ENCODE assay signal across 17 mouse cellular contexts in the genomic region with DNA sequence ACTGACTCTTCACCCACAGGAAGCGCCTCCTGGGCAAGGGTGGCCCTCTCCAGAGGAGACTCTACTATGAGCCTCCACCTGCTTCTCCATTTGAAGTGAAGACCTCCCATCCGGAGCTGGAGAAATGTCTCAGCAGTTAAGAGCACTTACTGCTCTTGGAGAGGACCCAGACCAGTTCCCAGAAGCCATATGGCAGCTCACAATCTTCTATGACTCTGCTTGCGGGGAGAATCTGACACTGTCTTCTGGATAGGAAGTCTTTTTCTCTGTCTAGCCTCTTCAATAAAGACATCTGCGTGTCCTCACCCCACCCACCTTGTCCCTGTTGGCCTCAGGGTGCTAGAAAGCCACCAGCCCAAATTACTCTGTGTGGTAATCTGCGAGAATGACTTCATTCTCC. TPM values are rescaled to one million over a fixed set of nuclear protein-coding genes. Genes with fewer than 3 reads are reported as not detected.
DNase-seq lines count a peak whose midpoint lies in the region; ATAC-seq and TF ChIP-seq lines count a peak whose summit lies in the region.
"Had no signal": no experiment of that assay in that cellular context is flagged by ENCODE, and none has a peak within 500 bp of the region (broad histone marks: within the 10 kb centered on the region; RNA-seq: fewer than 3 reads in every experiment).

No protein-coding gene starts in this region.

- no peaks in the 10 kb centered on the region for H3K36me3 ChIP-seq in kidney, adult 2 months (ENCODE audit: control insufficient read depth, insufficient read depth, low read length)
- peaks cover 38% of the 10 kb centered on the region for H3K36me3 ChIP-seq in E14TG2a.4 (ENCODE audit: insufficient read depth, low read length)
- no peaks in the 10 kb centered on the region for H3K36me3 ChIP-seq in heart, embryonic 16.5 days (ENCODE audit: control insufficient read depth, insufficient read depth)
- H3K36me3 ChIP-seq: kidney, embryonic 15.5 days; liver, embryonic 15.5 days; midbrain, embryonic 13.5 days; neural tube, embryonic 12.5 days had no signal

- ATAC-seq in heart, embryonic 16.5 days (replicated peaks; ENCODE audit: extremely low read depth, insufficient read depth, low FRiP score) = no peak
- ATAC-seq: hindbrain, postnatal 0 days; midbrain, embryonic 13.5 days had no signal

- peaks cover 59% of the 10 kb centered on the region for H3K4me1 ChIP-seq in kidney, adult 2 months (ENCODE audit: control insufficient read depth, insufficient read depth, low read length)
- H3K4me1 ChIP-seq in E14TG2a.4 (replicated peaks; ENCODE audit: low read depth, low read length) = peaks cover 91% of the 10 kb centered on the region
- H3K4me1 ChIP-seq in heart, embryonic 16.5 days (ENCODE audit: control insufficient read depth, insufficient read depth, low read length) = peaks cover 80% of the 10 kb centered on the region

- WGBS in kidney, adult 2 months = 63% methylated on average over 5 of the region's 5 CpGs
- WGBS in heart, embryonic 16.5 days = 69% methylated on average over 5 of the region's 5 CpGs

- H3K4me3 ChIP-seq in kidney, adult 2 months (ENCODE audit: insufficient read depth, low read depth, low read length) = no peak overlapping the region
- H3K4me3 ChIP-seq in E14TG2a.4 (replicated peaks; ENCODE audit: low read length) = peak overlapping the region; percentile 70
- H3K4me3 ChIP-seq in heart, embryonic 16.5 days (ENCODE audit: low read length) = no peak overlapping the region
- H3K4me3 ChIP-seq: kidney, embryonic 15.5 days; liver, embryonic 15.5 days; midbrain, embryonic 13.5 days; neural tube, embryonic 12.5 days had no signal

- H3K27me3 ChIP-seq in kidney, adult 2 months (replicated peaks; ENCODE audit: control insufficient read depth, insufficient read depth, low read length) = no peaks in the 10 kb centered on the region
- H3K27me3 ChIP-seq in E14TG2a.4 (ENCODE audit: insufficient read depth, low read length) = no peaks in the 10 kb centered on the region
- H3K27me3 ChIP-seq in heart, embryonic 16.5 days (ENCODE audit: control insufficient read depth, insufficient read depth, low read length) = no peaks in the 10 kb centered on the region
- H3K27me3 ChIP-seq: kidney, embryonic 15.5 days had no signal

- peak overlapping the region; percentile 33; the same call in 1 of the 2 replicates for H3K27ac ChIP-seq in kidney, adult 2 months (ENCODE audit: insufficient read depth, low read depth, low read length)
- H3K27ac ChIP-seq in heart, embryonic 16.5 days (ENCODE audit: low read length) = peak overlapping the region; percentile 45
- H3K27ac ChIP-seq: hindbrain, postnatal 0 days; liver, embryonic 15.5 days; macrophage; midbrain, embryonic 13.5 days; neural tube, embryonic 12.5 days had no signal

- H3K9me3 ChIP-seq in E14TG2a.4 (ENCODE audit: low read length) = no peaks in the 10 kb centered on the region
- H3K9me3 ChIP-seq in heart, embryonic 16.5 days (replicated peaks; ENCODE audit: control insufficient read depth, low read length) = no peaks in the 10 kb centered on the region
- H3K9me3 ChIP-seq: kidney, embryonic 15.5 days; liver, embryonic 15.5 days; midbrain, embryonic 13.5 days; neural tube, embryonic 12.5 days had no signal

- H3K4me2 ChIP-seq in heart, embryonic 16.5 days (ENCODE audit: low read depth, low read length) = no peak overlapping the region
- H3K4me2 ChIP-seq: kidney, embryonic 15.5 days; liver, embryonic 15.5 days; midbrain, embryonic 13.5 days; neural tube, embryonic 12.5 days had no signal

- intact Hi-C loops in gastrocnemius, postnatal 36 days (cut with DNase I) = no loop called here

- peak; percentile 26 for DNase-seq in gastrocnemius, adult 18-20 months (ENCODE audit: low spot score)
- DNase-seq in gastrocnemius, postnatal 36 days = no peak
- no peak for DNase-seq in kidney, adult 2 months
- DNase-seq in kidney, postnatal 36 days = no peak
- no peak for DNase-seq in retina, postnatal 1 day
- DNase-seq in adrenal gland, postnatal 36 days = no peak
- DNase-seq: adrenal gland, postnatal 14 days; thymus, adult 18-20 months had no signal

- TF ChIP-seq POLR2A in kidney, adult 2 months (IDR thresholded peaks at IDR 0.05; ENCODE audit: low read depth, low read length) = no peak

- peak overlapping the region; percentile 14; the same call in 1 of the 2 replicates for H3K9ac ChIP-seq in heart, embryonic 16.5 days (ENCODE audit: low read length)
- H3K9ac ChIP-seq: kidney, embryonic 15.5 days; liver, embryonic 15.5 days; midbrain, embryonic 13.5 days; neural tube, embryonic 12.5 days had no signal

- TF ChIP-seq CTCF in kidney, adult 2 months (conservative IDR thresholded peaks at IDR 0.05; ENCODE audit: insufficient read depth, insufficient read length, low read depth, low read length) = no peak
- TF ChIP-seq CTCF in E14TG2a.4 (conservative IDR thresholded peaks at IDR 0.05; ENCODE audit: low read length) = no peak

RNA-seq across cellular contexts. Expression of gene Jup, which starts 4.6 kb away (rescaled TPM):
- 10 to 100 TPM; 73.4 to 81.3 TPM for total RNA-seq in gastrocnemius, adult 18-20 months (2021)
- total RNA-seq in gastrocnemius, postnatal 36 days (2021) = 10 to 100 TPM; 73.8 to 80.2 TPM
- 220 and 229 TPM in 2 replicates for polyA plus RNA-seq in kidney, adult 2 months (2012; rRNA removed)
- 140 and 155 TPM in 2 replicates for polyA plus RNA-seq in heart, embryonic 16.5 days (2015; fragmentation: Nextera tagmentation; extraction: Ambion mirVana)
- 10 to 100 TPM; 73.9 to 87.1 TPM for total RNA-seq in adrenal gland, postnatal 36 days (2021)

RNA-seq across cellular contexts. Expression of gene P3h4, which starts 21.7 kb away (rescaled TPM):
- total RNA-seq in gastrocnemius, adult 18-20 months (2021) = 1 to 10 TPM; 1.6 to 3.2 TPM
- total RNA-seq in gastrocnemius, postnatal 36 days (2021) = 1 to 10 TPM; 3.6 to 4.1 TPM
- polyA plus RNA-seq in kidney, adult 2 months (2012; rRNA removed) = 11.9 and 13.9 TPM in 2 replicates
- polyA plus RNA-seq in heart, embryonic 16.5 days (2015; fragmentation: Nextera tagmentation; extraction: Ambion mirVana) = 50.8 and 52.6 TPM in 2 replicates
- 10 to 100 TPM; 26.3 to 40.5 TPM for total RNA-seq in adrenal gland, postnatal 36 days (2021)
- total RNA-seq: MEL had no signal

RNA-seq across cellular contexts. Expression of gene Fkbp10, which starts 22.5 kb away (rescaled TPM):
- 1 to 10 TPM; 1.9 to 2.6 TPM for total RNA-seq in gastrocnemius, adult 18-20 months (2021)
- 1 to 10 TPM; 5.1 to 6.5 TPM for total RNA-seq in gastrocnemius, postnatal 36 days (2021)
- polyA plus RNA-seq in kidney, adult 2 months (2012; rRNA removed) = 12.5 and 15.9 TPM in 2 replicates
- polyA plus RNA-seq in heart, embryonic 16.5 days (2015; fragmentation: Nextera tagmentation; extraction: Ambion mirVana) = 89.4 and 98.0 TPM in 2 replicates
- 10 to 100 TPM; 23.7 to 27.2 TPM for total RNA-seq in adrenal gland, postnatal 36 days (2021)
- polyA plus RNA-seq: macrophage had no signal

RNA-seq across cellular contexts. Expression of gene Hap1, which starts 37.0 kb away (rescaled TPM):
- under 1 TPM; 0.26 to 0.53 TPM for total RNA-seq in gastrocnemius, adult 18-20 months (2021)
- total RNA-seq in gastrocnemius, postnatal 36 days (2021) = under 1 TPM in 1 of 2 experiments, not detected in 1; 0.23 TPM
- 3.0 and 3.6 TPM in 2 replicates for polyA plus RNA-seq in kidney, adult 2 months (2012; rRNA removed)
- 5.6 and 5.8 TPM in 2 replicates for polyA plus RNA-seq in heart, embryonic 16.5 days (2015; fragmentation: Nextera tagmentation; extraction: Ambion mirVana)
- 10 to 100 TPM; 36.0 to 43.8 TPM for total RNA-seq in adrenal gland, postnatal 36 days (2021)
- polyA plus RNA-seq: macrophage had no signal

RNA-seq across cellular contexts. Expression of gene Nt5c3b, which starts 48.6 kb away (rescaled TPM):
- 1 to 10 TPM; 7.7 to 8.3 TPM for total RNA-seq in gastrocnemius, adult 18-20 months (2021)
- 1 to 10 TPM; 7.5 to 8.1 TPM for total RNA-seq in gastrocnemius, postnatal 36 days (2021)
- 29.3 and 32.0 TPM in 2 replicates for polyA plus RNA-seq in kidney, adult 2 months (2012; rRNA removed)
- polyA plus RNA-seq in heart, embryonic 16.5 days (2015; fragmentation: Nextera tagmentation; extraction: Ambion mirVana) = 107 and 110 TPM in 2 replicates
- 10 to 100 TPM; 53.8 to 58.2 TPM for total RNA-seq in adrenal gland, postnatal 36 days (2021)

Comparison
In these comparisons a context has a peak if more than half of its experiments do, and no peak if none do; other contexts are left out.
1. RNA of gene P3h4, which starts 21.7 kb away (total RNA-seq): 26.3 to 40.5 TPM in adrenal gland, postnatal 36 days; 3.6 to 4.1 TPM in gastrocnemius, postnatal 36 days and 1.6 to 3.2 TPM in gastrocnemius, adult 18-20 months; every median in the first group is over 4 times any median in the second.